In the genomic region with DNA sequence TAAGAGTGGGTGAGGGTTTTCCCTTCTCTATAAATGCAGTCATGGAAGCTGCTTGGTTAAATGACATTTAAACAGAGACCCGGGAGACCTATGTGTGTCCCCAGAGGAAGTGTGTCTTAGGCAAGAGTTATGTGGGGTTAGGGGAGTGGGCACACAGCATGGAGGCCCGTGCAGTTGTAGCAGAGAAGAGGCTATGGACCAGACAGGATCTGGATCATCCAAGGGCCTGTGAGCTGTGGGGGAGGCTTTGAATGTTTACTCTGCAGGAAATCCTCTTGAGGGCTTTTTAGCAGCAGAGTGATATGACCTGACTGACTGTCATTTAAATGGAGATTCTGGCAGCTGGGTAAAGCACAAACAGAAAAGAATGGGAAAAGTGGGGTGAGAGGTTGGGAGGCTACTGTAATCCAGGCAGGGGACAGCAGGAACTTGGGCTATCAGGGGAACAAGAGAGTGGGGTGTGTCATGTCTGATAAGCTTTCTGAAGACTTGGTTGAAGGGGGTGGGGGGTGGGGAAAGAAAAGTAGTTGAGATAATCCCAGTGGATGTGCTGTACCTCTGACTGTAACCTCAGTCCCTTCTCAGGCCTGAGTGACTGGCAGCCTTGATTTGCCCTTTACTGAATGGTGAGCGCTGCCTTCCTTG, we compare ENCODE assay signal across 13 mouse cellular contexts.
DNase-seq lines count a peak whose midpoint lies in the region; ATAC-seq and TF ChIP-seq lines count a peak whose summit lies in the region.
"Had no signal": no experiment of that assay in that cellular context is flagged by ENCODE, and none has a peak within 500 bp of the region (broad histone marks: within the 10 kb centered on the region; RNA-seq: fewer than 3 reads in every experiment).

No protein-coding gene starts in this region.

- 0 out of 2 replicates have a peak overlapping the region, but pooled peaks have one; percentile 44 for H3K27ac ChIP-seq in forebrain, embryonic 11.5 days (ENCODE audit: low read depth, low read length)
- H3K27ac ChIP-seq in forebrain, embryonic 14.5 days (ENCODE audit: low read depth, low read length) = no peak overlapping the region
- 0 out of 2 replicates have a peak overlapping the region, but pooled peaks have one; percentile 14 for H3K27ac ChIP-seq in kidney, embryonic 15.5 days
- H3K27ac ChIP-seq in forebrain, embryonic 13.5 days = no peak overlapping the region; the same call in 1 of the 2 replicates
- H3K27ac ChIP-seq in midbrain, postnatal 0 days (ENCODE audit: low read depth, low read length) = no peak overlapping the region
- H3K27ac ChIP-seq: layer of hippocampus, adult 2 months had no signal

- H3K9me3 ChIP-seq in forebrain, embryonic 11.5 days (ENCODE audit: control insufficient read depth, low read length) = no peaks in the 10 kb centered on the region
- H3K9me3 ChIP-seq in forebrain, embryonic 14.5 days (replicated peaks; ENCODE audit: control insufficient read depth, low read length) = no peaks in the 10 kb centered on the region
- no peaks in the 10 kb centered on the region for H3K9me3 ChIP-seq in kidney, embryonic 15.5 days (replicated peaks)
- no peaks in the 10 kb centered on the region for H3K9me3 ChIP-seq in forebrain, embryonic 13.5 days (replicated peaks)
- no peaks in the 10 kb centered on the region for H3K9me3 ChIP-seq in midbrain, postnatal 0 days (ENCODE audit: low read length)

- no peak overlapping the region for H3K4me3 ChIP-seq in forebrain, embryonic 11.5 days (ENCODE audit: low read depth, low read length)
- H3K4me3 ChIP-seq in forebrain, embryonic 14.5 days (ENCODE audit: low read depth, low read length) = no peak overlapping the region
- H3K4me3 ChIP-seq in kidney, embryonic 15.5 days (replicated peaks) = no peak overlapping the region
- H3K4me3 ChIP-seq in forebrain, embryonic 13.5 days = no peak overlapping the region
- H3K4me3 ChIP-seq in midbrain, postnatal 0 days (ENCODE audit: low read depth, low read length) = no peak overlapping the region
- H3K4me3 ChIP-seq: layer of hippocampus, adult 2 months had no signal

- no peaks in the 10 kb centered on the region for H3K27me3 ChIP-seq in forebrain, embryonic 11.5 days (ENCODE audit: control insufficient read depth, insufficient read depth, low read length)
- H3K27me3 ChIP-seq in forebrain, embryonic 14.5 days (replicated peaks; ENCODE audit: control insufficient read depth, insufficient read depth, low read length) = no peaks in the 10 kb centered on the region
- no peaks in the 10 kb centered on the region for H3K27me3 ChIP-seq in kidney, embryonic 15.5 days
- no peaks in the 10 kb centered on the region for H3K27me3 ChIP-seq in forebrain, embryonic 13.5 days
- H3K27me3 ChIP-seq in midbrain, postnatal 0 days (ENCODE audit: insufficient read depth, low read length) = no peaks in the 10 kb centered on the region

- H3K36me3 ChIP-seq in forebrain, embryonic 11.5 days (ENCODE audit: control insufficient read depth, insufficient read depth, low read length) = no peaks in the 10 kb centered on the region; the same call in 1 of the 2 replicates
- H3K36me3 ChIP-seq in forebrain, embryonic 14.5 days (ENCODE audit: control insufficient read depth, insufficient read depth, low read length) = no peaks in the 10 kb centered on the region
- no peaks in the 10 kb centered on the region for H3K36me3 ChIP-seq in kidney, embryonic 15.5 days
- H3K36me3 ChIP-seq in forebrain, embryonic 13.5 days (ENCODE audit: poor library complexity, severe bottlenecking) = no peaks in the 10 kb centered on the region
- no peaks in the 10 kb centered on the region for H3K36me3 ChIP-seq in midbrain, postnatal 0 days (ENCODE audit: insufficient read depth, low read length)

- H3K9ac ChIP-seq in forebrain, embryonic 11.5 days (ENCODE audit: low read length) = no peak overlapping the region
- no peak overlapping the region for H3K9ac ChIP-seq in forebrain, embryonic 14.5 days (ENCODE audit: low read length)
- H3K9ac ChIP-seq in kidney, embryonic 15.5 days = no peak overlapping the region
- H3K9ac ChIP-seq in forebrain, embryonic 13.5 days = no peak overlapping the region
- no peak overlapping the region for H3K9ac ChIP-seq in midbrain, postnatal 0 days (replicated peaks; ENCODE audit: low read length, poor library complexity, severe bottlenecking)

- DNase-seq in forebrain, embryonic 11.5 days (ENCODE audit: low spot score) = no peak
- no peak for DNase-seq in forebrain, embryonic 14.5 days (ENCODE audit: low spot score)
- DNase-seq in kidney, adult 9 months = no peak
- DNase-seq in midbrain, postnatal 0 days (ENCODE audit: low spot score) = no peak
- DNase-seq in urinary bladder, adult 2 months (ENCODE audit: low spot score) = no peak
- no peak for DNase-seq in spleen, adult 12 weeks (ENCODE audit: low spot score)
- DNase-seq: cerebellum, postnatal 36 days; lung, adult 2 months; thymus, postnatal 4 days had no signal

- WGBS in forebrain, embryonic 11.5 days = 24% methylated on average over 3 of the region's 3 CpGs
- WGBS in forebrain, embryonic 14.5 days = 16% methylated on average over 3 of the region's 3 CpGs
- WGBS in kidney, embryonic 15.5 days = 24% methylated on average over 3 of the region's 3 CpGs
- 12% methylated on average over 3 of the region's 3 CpGs for WGBS in forebrain, embryonic 13.5 days
- 33% methylated on average over 3 of the region's 3 CpGs for WGBS in midbrain, postnatal 0 days

- ATAC-seq in forebrain, embryonic 11.5 days (replicated peaks; ENCODE audit: low FRiP score) = peak; percentile 40; the same call in 1 of the 2 replicates
- ATAC-seq in forebrain, embryonic 14.5 days = no peak
- peak; percentile 54; the same call in 1 of the 2 replicates for ATAC-seq in kidney, embryonic 15.5 days (replicated peaks; ENCODE audit: low FRiP score)
- ATAC-seq in forebrain, embryonic 13.5 days = 0 out of 2 replicates have a peak, but pooled peaks have one; percentile 9
- ATAC-seq in midbrain, postnatal 0 days (ENCODE audit: low FRiP score) = 0 out of 2 replicates have a peak, but pooled peaks have one; percentile 10
- ATAC-seq: inflammation-experienced regulatory T-cells, adult 6 months had no signal

- no peak for TF ChIP-seq CTCF in midbrain, postnatal 0 days (IDR thresholded peaks at IDR 0.05)

- H3K4me2 ChIP-seq in forebrain, embryonic 11.5 days (ENCODE audit: low read depth, low read length, severe bottlenecking) = no peak overlapping the region
- no peak overlapping the region for H3K4me2 ChIP-seq in forebrain, embryonic 14.5 days (ENCODE audit: low read length)
- H3K4me2 ChIP-seq in kidney, embryonic 15.5 days = no peak overlapping the region
- no peak overlapping the region for H3K4me2 ChIP-seq in forebrain, embryonic 13.5 days
- no peak overlapping the region for H3K4me2 ChIP-seq in midbrain, postnatal 0 days (ENCODE audit: low read depth, low read length, poor library complexity, severe bottlenecking)

- H3K4me1 ChIP-seq in forebrain, embryonic 11.5 days (replicated peaks; ENCODE audit: control insufficient read depth, insufficient read depth, low read length) = peaks cover 19% of the 10 kb centered on the region
- peaks cover 23% of the 10 kb centered on the region for H3K4me1 ChIP-seq in forebrain, embryonic 14.5 days (ENCODE audit: control insufficient read depth, insufficient read depth, low read length)
- peaks cover 39% of the 10 kb centered on the region for H3K4me1 ChIP-seq in kidney, embryonic 15.5 days
- peaks cover 41% of the 10 kb centered on the region for H3K4me1 ChIP-seq in forebrain, embryonic 13.5 days
- peaks cover 8% of the 10 kb centered on the region; the same call in 1 of the 2 replicates for H3K4me1 ChIP-seq in midbrain, postnatal 0 days (ENCODE audit: insufficient read depth, low read length)

Comparison
In these comparisons a context has a peak if more than half of its experiments do, and no peak if none do; other contexts are left out.
1. H3K27ac ChIP-seq: peak in forebrain, embryonic 11.5 days (single experiment) and kidney, embryonic 15.5 days (single experiment); none in forebrain, embryonic 14.5 days (single experiment), forebrain, embryonic 13.5 days (single experiment) and midbrain, postnatal 0 days (single experiment).